Mouse (Mus musculus): ENCODE data around the gene Dmrta1. TPM values are rescaled to one million over a fixed set of nuclear protein-coding genes. Genes with fewer than 3 reads are reported as not detected.
A peak's percentile ranks its signal among the peaks of the same experiment; 100 is the strongest.

Dmrta1 gene
- 1.1 and 1.3 TPM in 2 replicates for polyA plus RNA-seq (2012; rRNA removed)

- TF ChIP-seq POLR2A (IDR thresholded peaks at IDR 0.05; ENCODE audit: borderline replicate concordance, extremely low read depth, insufficient read depth, insufficient read length, poor library complexity, severe bottlenecking) (no peak), CTCF (IDR thresholded peaks at IDR 0.05; ENCODE audit: borderline replicate concordance, extremely low read depth, insufficient read depth, insufficient read length) (no peak)
- peak; percentile 77 for DNase-seq (ENCODE audit: low read depth)
Observed at GRCm38 (mm10) chr4:89679195-89679594, at the start of gene Dmrta1. Gene Dmrta1 (plus strand): TSS chr4:89679436.

- peak; percentile 72 for DNase-seq (ENCODE audit: low read depth)
- TF ChIP-seq CTCF (IDR thresholded peaks at IDR 0.05; ENCODE audit: borderline replicate concordance, extremely low read depth, insufficient read depth, insufficient read length): no peak
- no peak for TF ChIP-seq POLR2A (IDR thresholded peaks at IDR 0.05; ENCODE audit: borderline replicate concordance, extremely low read depth, insufficient read depth, insufficient read length, poor library complexity, severe bottlenecking)
Observed at GRCm38 (mm10) chr4:89630374-89631079, 48.7 kb upstream of the Dmrta1 start.

GRCm38 (mm10) chr4:89631560-89631959, 47.7 kb upstream of the Dmrta1 start:
- TF ChIP-seq POLR2A (IDR thresholded peaks at IDR 0.05; ENCODE audit: borderline replicate concordance, extremely low read depth, insufficient read depth, insufficient read length, poor library complexity, severe bottlenecking) (no peak), CTCF (IDR thresholded peaks at IDR 0.05; ENCODE audit: borderline replicate concordance, extremely low read depth, insufficient read depth, insufficient read length) (no peak)
- no peak for DNase-seq (ENCODE audit: low read depth)

- TF ChIP-seq POLR2A (IDR thresholded peaks at IDR 0.05; ENCODE audit: borderline replicate concordance, extremely low read depth, insufficient read depth, insufficient read length, poor library complexity, severe bottlenecking) (no peak), CTCF (IDR thresholded peaks at IDR 0.05; ENCODE audit: borderline replicate concordance, extremely low read depth, insufficient read depth, insufficient read length) (no peak)
- DNase-seq (ENCODE audit: low read depth): peak; percentile 68
Observed at GRCm38 (mm10) chr4:89638651-89639050, 40.6 kb upstream of the Dmrta1 start.

- DNase-seq (ENCODE audit: low read depth): peak; percentile 67
- TF ChIP-seq CTCF (IDR thresholded peaks at IDR 0.05; ENCODE audit: borderline replicate concordance, extremely low read depth, insufficient read depth, insufficient read length): no peak
- no peak for TF ChIP-seq POLR2A (IDR thresholded peaks at IDR 0.05; ENCODE audit: borderline replicate concordance, extremely low read depth, insufficient read depth, insufficient read length, poor library complexity, severe bottlenecking)
Observed at GRCm38 (mm10) chr4:89644235-89645115, 34.8 kb upstream of the Dmrta1 start.

- peak; percentile 90 for DNase-seq (ENCODE audit: low read depth)
Observed at GRCm38 (mm10) chr4:89650352-89651311, 28.6 kb upstream of the Dmrta1 start.

GRCm38 (mm10) chr4:89651312-89651686, 27.9 kb upstream of the Dmrta1 start:
- DNase-seq (ENCODE audit: low read depth): no peak

More at GRCm38 (mm10) chr4:89650352-89651311, 28.6 kb upstream of the Dmrta1 start:
- no peak for TF ChIP-seq POLR2A (IDR thresholded peaks at IDR 0.05; ENCODE audit: borderline replicate concordance, extremely low read depth, insufficient read depth, insufficient read length, poor library complexity, severe bottlenecking)
- TF ChIP-seq CTCF (IDR thresholded peaks at IDR 0.05; ENCODE audit: borderline replicate concordance, extremely low read depth, insufficient read depth, insufficient read length): no peak

GRCm38 (mm10) chr4:89651779-89652178, 27.5 kb upstream of the Dmrta1 start:
- no peak for DNase-seq (ENCODE audit: low read depth)
- no peak for TF ChIP-seq CTCF (IDR thresholded peaks at IDR 0.05; ENCODE audit: borderline replicate concordance, extremely low read depth, insufficient read depth, insufficient read length)
- TF ChIP-seq POLR2A (IDR thresholded peaks at IDR 0.05; ENCODE audit: borderline replicate concordance, extremely low read depth, insufficient read depth, insufficient read length, poor library complexity, severe bottlenecking): no peak

More at GRCm38 (mm10) chr4:89651312-89651686, 27.9 kb upstream of the Dmrta1 start:
- TF ChIP-seq POLR2A (IDR thresholded peaks at IDR 0.05; ENCODE audit: borderline replicate concordance, extremely low read depth, insufficient read depth, insufficient read length, poor library complexity, severe bottlenecking): no peak
- TF ChIP-seq CTCF (IDR thresholded peaks at IDR 0.05; ENCODE audit: borderline replicate concordance, extremely low read depth, insufficient read depth, insufficient read length): no peak

GRCm38 (mm10) chr4:89663406-89663805, 15.8 kb upstream of the Dmrta1 start:
- TF ChIP-seq POLR2A (IDR thresholded peaks at IDR 0.05; ENCODE audit: borderline replicate concordance, extremely low read depth, insufficient read depth, insufficient read length, poor library complexity, severe bottlenecking) (no peak), CTCF (IDR thresholded peaks at IDR 0.05; ENCODE audit: borderline replicate concordance, extremely low read depth, insufficient read depth, insufficient read length) (no peak)
- peak; percentile 53 for DNase-seq (ENCODE audit: low read depth)

GRCm38 (mm10) chr4:89674711-89675110, 4.5 kb upstream of the Dmrta1 start:
- no peak for TF ChIP-seq POLR2A (IDR thresholded peaks at IDR 0.05; ENCODE audit: borderline replicate concordance, extremely low read depth, insufficient read depth, insufficient read length, poor library complexity, severe bottlenecking)
- no peak for TF ChIP-seq CTCF (IDR thresholded peaks at IDR 0.05; ENCODE audit: borderline replicate concordance, extremely low read depth, insufficient read depth, insufficient read length)
- no peak for DNase-seq (ENCODE audit: low read depth)

Data from brain, embryonic 14.5 days (tissue).